Mouse (Mus musculus): Measurements from ENCODE around the gene Vmn1r200.
"Not testable (repeated sequence)": the region's sequence is repeated elsewhere in the genome, so short reads cannot be mapped to it uniquely, and the experiment has no call there.

The Vmn1r200 gene

GRCm38 (mm10) chr13:22390073-22390472, at the start of gene Vmn1r200:
Gene Vmn1r200, plus strand, starts transcription at chr13:22390373.
- CTCF ChIA-PET = no interaction called here

GRCm38 (mm10) chr13:22350064-22350463, 40.1 kb upstream of the Vmn1r200 start, which contains the start of gene Vmn1r198:
Gene Vmn1r198, plus strand, starts transcription at chr13:22350364.
- CTCF ChIA-PET = no interaction called here

- CTCF ChIA-PET = no interaction called here
Measured at GRCm38 (mm10) chr13:22350813-22351212, 39.4 kb upstream of the Vmn1r200 start.

- CTCF ChIA-PET = no interaction called here
Measured at GRCm38 (mm10) chr13:22379518-22379917, 10.7 kb upstream of the Vmn1r200 start, which contains the start of gene Vmn1r199. Gene Vmn1r199, plus strand, starts transcription at chr13:22379818.

GRCm38 (mm10) chr13:22381128-22381527, 9.0 kb upstream of the Vmn1r200 start:
- CTCF ChIA-PET = not testable (repeated sequence)

GRCm38 (mm10) chr13:22383401-22383800, 6.8 kb upstream of the Vmn1r200 start:
- CTCF ChIA-PET = no interaction called here

GRCm38 (mm10) chr13:22387050-22387449, 3.1 kb upstream of the Vmn1r200 start:
- CTCF ChIA-PET = no interaction called here

- CTCF ChIA-PET = no interaction called here
Measured at GRCm38 (mm10) chr13:22402978-22403377, 12.8 kb downstream of the Vmn1r200 start.
